Mouse (Mus musculus) embryonic facial prominence, embryonic 11.5 days (tissue): Measurements from ENCODE around the gene Ablim1. TPM values are rescaled to one million over a fixed set of nuclear protein-coding genes. Genes with fewer than 3 reads are reported as not detected.

Experiments used
- ATAC-seq: fragments of 200-750 bp; cut with Nextera tagmentation; replicated peaks from 2 replicates; pipeline ENCODE4 v1.8.0; 2017; ENCODE audit warnings: low read depth; ENCODE audit not compliant: insufficient number of reproducible peaks, low FRiP score, low TSS enrichment
- DNase-seq: peaks from one replicate; pipeline ENCODE4 v3.0.0-alpha.2; 2015; ENCODE audit warnings: low spot score
- H3K27ac ChIP-seq: fragments of 300-500 bp; sonication (generic); replicated peaks from 2 replicates; pipeline ENCODE4 v1.5.1; 2014; ENCODE audit warnings: mild to moderate bottlenecking, low read depth, low read length, control low read depth
- H3K27me3 ChIP-seq: fragments of 300-500 bp; sonication (generic); 2 replicates; pipeline ENCODE4 v1.6.1; 2014; ENCODE audit warnings: mild to moderate bottlenecking, low read length, moderate library complexity, mixed read lengths; ENCODE audit not compliant: control insufficient read depth, insufficient read depth
- H3K36me3 ChIP-seq: fragments of 300-500 bp; sonication (generic); replicated peaks from 2 replicates; pipeline ENCODE4 v1.6.1; 2014; ENCODE audit warnings: low read depth, mild to moderate bottlenecking, low read length, moderate library complexity, mixed read lengths; ENCODE audit not compliant: control insufficient read depth, insufficient read depth
- H3K4me1 ChIP-seq: fragments of 300-500 bp; sonication (generic); 2 replicates; pipeline ENCODE4 v1.6.1; 2014; ENCODE audit warnings: low read length, mixed read lengths; ENCODE audit not compliant: control insufficient read depth, insufficient read depth
- H3K4me2 ChIP-seq: fragments of 300-500 bp; sonication (generic); 2 replicates; pipeline ENCODE4 v1.6.1; 2014; ENCODE audit warnings: low read depth, mild to moderate bottlenecking, control low read depth, low read length, moderate library complexity
- H3K4me3 ChIP-seq: fragments of 300-500 bp; sonication (generic); 2 replicates; pipeline ENCODE4 v1.5.1; 2014; ENCODE audit warnings: low read depth, low read length, control low read depth
- H3K9ac ChIP-seq: fragments of 300-500 bp; sonication (generic); replicated peaks from 2 replicates; pipeline ENCODE4 v1.6.1; 2014; ENCODE audit warnings: mild to moderate bottlenecking, control low read depth, low read length
- H3K9me3 ChIP-seq: fragments of 300-500 bp; sonication (generic); replicated peaks from 2 replicates; pipeline ENCODE4 v1.6.1; 2016; ENCODE audit warnings: mild to moderate bottlenecking, low read length, inconsistent platforms, mixed read lengths; ENCODE audit not compliant: control insufficient read depth
- WGBS: fragments of 180-500 bp; shearing (Covaris S2); extraction: QIAGEN DNeasy Blood & Tissue Kit; methylation state at CpG from one replicate; pipeline ENCODE4 v1.1.7; 2014; 5-methylcytosine and 5-hydroxymethylcytosine counted together
- polyA plus RNA-seq: library from polyadenylated mRNA; unstranded; fragments of >200 nt; fragmentation: Nextera tagmentation; extraction: Ambion mirVana; gene quantifications from 2 replicates; pipeline ENCODE4 v1.2.1, GENCODE M21; 2014

Ablim1 gene
- polyA plus RNA-seq, 1 experiment from 2014 or later: 22.8 TPM

DNA sequence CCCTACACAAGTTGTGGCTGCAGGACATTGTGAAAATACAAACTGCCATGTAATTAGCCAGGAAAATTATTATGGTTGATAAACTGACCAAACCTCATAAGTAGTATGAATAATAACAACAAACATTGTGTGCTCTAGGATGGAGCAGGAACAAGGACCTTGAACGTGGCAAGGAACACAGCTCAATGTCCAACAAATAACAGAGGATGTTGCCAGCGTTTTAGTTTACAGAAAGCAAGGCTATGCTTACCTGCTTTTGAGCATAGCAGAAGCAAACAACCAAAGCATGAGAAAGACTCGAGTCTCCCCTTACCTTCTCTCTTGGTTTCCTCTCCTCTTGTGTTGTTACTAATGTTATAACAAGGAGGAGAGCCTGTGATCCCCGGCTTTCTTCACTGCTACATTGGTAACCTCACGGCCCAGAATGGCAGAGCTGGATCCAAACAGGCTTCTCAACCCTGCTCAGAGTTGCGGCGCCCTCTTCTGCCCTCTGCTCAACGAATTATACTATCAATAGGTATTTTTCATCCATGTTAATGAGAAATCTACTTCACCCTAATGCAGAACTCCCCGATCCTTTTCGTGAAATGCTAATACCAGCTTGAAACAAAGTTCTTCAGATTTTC lies 45.1 kb upstream of the Ablim1 start:
- WGBS: 55% methylated on average over 10 of the region's 10 CpGs
- ATAC-seq: no peak
- Histone ChIP-seq H3K27me3 (no peaks in the 10 kb centered on the region), H3K9ac (no peak overlapping the region), H3K36me3 (no peaks in the 10 kb centered on the region), H3K4me3 (no peak overlapping the region; the same call in 1 of the 2 replicates), H3K4me1 (peaks cover 3% of the 10 kb centered on the region; the same call in 1 of the 2 replicates), H3K9me3 (no peaks in the 10 kb centered on the region), H3K27ac (no peak overlapping the region), H3K4me2 (peak overlapping the region; percentile 49)
- no peak for DNase-seq

- no peaks in the 10 kb centered on the region for H3K4me1 ChIP-seq
- H3K9ac ChIP-seq: no peak overlapping the region
- WGBS: 94% methylated on average over 20 of the region's 20 CpGs
- DNase-seq: no peak
- H3K4me2 ChIP-seq: no peak overlapping the region
- no peak overlapping the region for H3K4me3 ChIP-seq
- H3K27me3 ChIP-seq: no peaks in the 10 kb centered on the region
- no peaks in the 10 kb centered on the region for H3K9me3 ChIP-seq
- ATAC-seq: no peak
- H3K27ac ChIP-seq: no peak overlapping the region
- no peaks in the 10 kb centered on the region for H3K36me3 ChIP-seq
Measured at GRCm38 (mm10) chr19:57358836-57359598, 44.3 kb upstream of the Ablim1 start.

- Histone ChIP-seq H3K27me3 (no peaks in the 10 kb centered on the region), H3K27ac (no peak overlapping the region), H3K4me3 (no peak overlapping the region), H3K36me3 (no peaks in the 10 kb centered on the region), H3K9ac (no peak overlapping the region), H3K9me3 (no peaks in the 10 kb centered on the region), H3K4me2 (no peak overlapping the region), H3K4me1 (no peaks in the 10 kb centered on the region)
- DNase-seq (no peak), ATAC-seq (no peak)
- 78% methylated on average over 12 of the region's 12 CpGs for WGBS
Measured at GRCm38 (mm10) chr19:57358322-57358721, 43.6 kb upstream of the Ablim1 start.

GRCm38 (mm10) chr19:57357811-57358210 lies 43.1 kb upstream of the Ablim1 start:
- no peaks in the 10 kb centered on the region for H3K27me3 ChIP-seq
- H3K4me3 ChIP-seq: no peak overlapping the region
- H3K9ac ChIP-seq: no peak overlapping the region
- H3K27ac ChIP-seq: no peak overlapping the region
- H3K36me3 ChIP-seq: no peaks in the 10 kb centered on the region
- DNase-seq (no peak), ATAC-seq (no peak)
- H3K4me2 ChIP-seq: no peak overlapping the region
- no peaks in the 10 kb centered on the region for H3K9me3 ChIP-seq
- 91% methylated on average over 5 of the region's 5 CpGs for WGBS
- H3K4me1 ChIP-seq: no peaks in the 10 kb centered on the region

DNA sequence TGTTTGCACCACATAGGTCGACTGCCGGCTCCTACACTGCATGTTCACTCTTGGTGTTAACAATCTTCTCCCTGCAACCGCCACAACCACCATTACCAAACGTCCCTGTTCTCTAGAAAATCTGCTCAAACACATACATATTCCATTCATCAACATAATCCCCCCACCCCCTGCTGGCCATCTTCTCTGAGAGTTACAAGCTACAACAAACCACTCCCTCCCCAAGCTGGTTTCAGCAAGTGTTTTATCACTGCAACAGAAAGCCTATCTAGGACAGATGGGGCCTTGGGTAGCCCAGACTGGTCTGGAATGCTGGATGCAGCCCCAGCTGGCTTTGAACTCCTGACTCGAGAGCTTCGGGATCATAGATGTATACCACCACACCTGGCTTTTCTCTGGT lies 42.5 kb upstream of the Ablim1 start:
- H3K9me3 ChIP-seq: no peaks in the 10 kb centered on the region
- no peaks in the 10 kb centered on the region for H3K27me3 ChIP-seq
- DNase-seq: no peak
- H3K9ac ChIP-seq: no peak overlapping the region
- no peak for ATAC-seq
- H3K4me1 ChIP-seq: no peaks in the 10 kb centered on the region
- H3K4me2 ChIP-seq: no peak overlapping the region
- WGBS: 91% methylated on average over 6 of the region's 6 CpGs
- no peak overlapping the region for H3K4me3 ChIP-seq
- no peak overlapping the region for H3K27ac ChIP-seq
- no peaks in the 10 kb centered on the region for H3K36me3 ChIP-seq

DNA sequence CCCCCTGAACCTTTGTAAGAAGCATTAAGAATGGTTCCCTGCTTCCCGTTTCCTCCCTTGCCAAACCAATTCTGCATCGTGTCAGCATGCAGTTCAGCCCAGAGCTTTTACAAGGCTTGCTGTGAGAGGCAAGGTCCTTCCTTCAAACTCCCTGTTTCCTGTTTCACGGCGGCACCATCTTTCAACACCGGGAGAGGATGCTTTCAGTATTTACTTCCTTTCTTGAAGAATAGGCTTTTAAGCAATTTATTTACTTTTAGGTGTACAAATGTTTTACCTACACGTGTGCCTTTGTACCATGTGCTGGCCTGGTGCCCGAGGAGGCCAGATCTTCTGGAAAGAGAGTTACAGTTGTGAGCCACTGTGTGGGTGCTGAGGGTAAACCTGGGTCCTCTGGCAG lies 41.6 kb upstream of the Ablim1 start:
- WGBS: 81% methylated on average over 7 of the region's 7 CpGs
- Histone ChIP-seq H3K36me3 (no peaks in the 10 kb centered on the region), H3K27ac (no peak overlapping the region), H3K4me2 (no peak overlapping the region), H3K27me3 (no peaks in the 10 kb centered on the region), H3K9ac (no peak overlapping the region), H3K9me3 (no peaks in the 10 kb centered on the region), H3K4me3 (no peak overlapping the region), H3K4me1 (no peaks in the 10 kb centered on the region)
- no peak for ATAC-seq
- DNase-seq: no peak

- no peaks in the 10 kb centered on the region for H3K36me3 ChIP-seq
- H3K9me3 ChIP-seq: no peaks in the 10 kb centered on the region
- 70% methylated on average over 16 of the region's 16 CpGs for WGBS
- no peaks in the 10 kb centered on the region for H3K4me1 ChIP-seq
- H3K27me3 ChIP-seq: no peaks in the 10 kb centered on the region
- DNase-seq: no peak
- H3K9ac ChIP-seq: no peak overlapping the region
- H3K27ac ChIP-seq: no peak overlapping the region
- H3K4me2 ChIP-seq: no peak overlapping the region
- no peak overlapping the region for H3K4me3 ChIP-seq
- ATAC-seq: no peak
Measured at GRCm38 (mm10) chr19:57355451-57356251, 40.9 kb upstream of the Ablim1 start.

DNA sequence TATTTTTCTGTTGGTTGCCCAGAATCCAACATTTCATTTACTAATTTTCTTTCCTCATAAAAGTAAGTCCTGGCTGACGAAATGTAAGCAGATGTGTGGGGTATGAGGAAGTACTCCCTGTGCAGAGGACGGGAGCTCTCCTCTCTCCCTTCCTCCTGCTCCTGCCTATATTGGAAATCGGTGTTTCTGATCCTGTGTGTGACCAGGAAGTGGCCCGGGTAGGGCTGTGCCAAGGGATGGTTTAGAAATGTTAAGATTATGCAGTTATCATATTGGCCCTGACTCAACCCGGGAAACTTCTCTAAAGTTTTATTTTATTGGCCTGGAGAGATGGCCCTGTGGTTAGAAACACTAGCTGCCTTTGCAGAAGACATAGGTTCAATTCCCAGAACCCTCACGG lies 40.0 kb upstream of the Ablim1 start:
- DNase-seq (no peak), ATAC-seq (no peak)
- Histone ChIP-seq H3K4me2 (no peak overlapping the region), H3K27ac (no peak overlapping the region), H3K27me3 (no peaks in the 10 kb centered on the region), H3K9ac (no peak overlapping the region), H3K9me3 (no peaks in the 10 kb centered on the region), H3K4me1 (no peaks in the 10 kb centered on the region), H3K4me3 (no peak overlapping the region), H3K36me3 (no peaks in the 10 kb centered on the region)
- 91% methylated on average over 6 of the region's 6 CpGs for WGBS
